Mouse (Mus musculus): ENCODE measurements around the gene Cyp27b1. TPM values are rescaled to one million over a fixed set of nuclear protein-coding genes. Genes with fewer than 3 reads are reported as not detected.

Gene Cyp27b1
- polyA plus RNA-seq (2021; fragmentation: Nextera tagmentation), result not detected in 2 replicates
- long read RNA-seq, experiment 1, result 0 reads
- long read RNA-seq, experiment 2, result 0 reads

DNA sequence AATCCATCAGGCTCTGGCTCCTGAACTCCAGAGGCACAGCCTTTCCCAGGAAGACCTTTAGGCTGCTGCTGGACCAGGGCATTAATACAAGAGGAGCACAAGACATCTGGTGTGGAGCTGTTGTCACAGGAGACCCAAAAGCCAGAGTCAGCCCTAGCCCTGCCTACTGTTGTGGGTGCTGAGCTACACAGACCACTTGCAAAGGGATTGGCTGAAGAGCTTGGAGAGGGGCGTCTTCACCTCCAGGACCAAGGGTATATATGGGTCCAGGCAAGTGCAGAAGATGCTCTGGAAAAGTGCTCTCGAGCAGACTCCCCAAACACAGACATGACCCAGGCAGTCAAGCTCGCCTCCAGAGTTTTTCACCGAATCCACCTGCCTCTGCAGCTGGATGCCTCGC, at the start of gene Cyp27b1:
Gene Cyp27b1 (plus strand): TSS at position 297 of the 400 bp plus-strand sequence.

DNA sequence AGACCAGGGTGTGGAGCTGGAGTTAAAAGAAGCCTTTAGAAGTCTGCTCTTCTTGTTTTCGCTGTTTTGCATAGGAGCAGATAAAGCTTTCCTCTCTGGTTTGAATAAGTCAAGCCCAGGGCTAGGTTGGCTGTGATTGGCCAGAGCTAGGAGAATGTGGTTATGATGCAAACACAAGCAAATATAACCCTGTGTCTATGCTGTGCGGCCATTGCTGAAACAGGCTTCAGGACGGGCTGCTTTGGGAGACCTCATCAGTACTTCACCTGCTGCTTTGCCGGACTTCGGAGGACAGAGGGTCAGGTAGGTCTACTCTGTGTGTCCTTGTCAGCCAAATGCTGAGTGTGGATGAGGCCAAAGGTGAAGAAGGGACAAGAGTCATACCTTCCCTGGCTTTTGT, 47.5 kb upstream of the Cyp27b1 start, which contains the start of gene Avil:
Gene Avil (plus strand): TSS at position 181 of the 400 bp plus-strand sequence.

DNA sequence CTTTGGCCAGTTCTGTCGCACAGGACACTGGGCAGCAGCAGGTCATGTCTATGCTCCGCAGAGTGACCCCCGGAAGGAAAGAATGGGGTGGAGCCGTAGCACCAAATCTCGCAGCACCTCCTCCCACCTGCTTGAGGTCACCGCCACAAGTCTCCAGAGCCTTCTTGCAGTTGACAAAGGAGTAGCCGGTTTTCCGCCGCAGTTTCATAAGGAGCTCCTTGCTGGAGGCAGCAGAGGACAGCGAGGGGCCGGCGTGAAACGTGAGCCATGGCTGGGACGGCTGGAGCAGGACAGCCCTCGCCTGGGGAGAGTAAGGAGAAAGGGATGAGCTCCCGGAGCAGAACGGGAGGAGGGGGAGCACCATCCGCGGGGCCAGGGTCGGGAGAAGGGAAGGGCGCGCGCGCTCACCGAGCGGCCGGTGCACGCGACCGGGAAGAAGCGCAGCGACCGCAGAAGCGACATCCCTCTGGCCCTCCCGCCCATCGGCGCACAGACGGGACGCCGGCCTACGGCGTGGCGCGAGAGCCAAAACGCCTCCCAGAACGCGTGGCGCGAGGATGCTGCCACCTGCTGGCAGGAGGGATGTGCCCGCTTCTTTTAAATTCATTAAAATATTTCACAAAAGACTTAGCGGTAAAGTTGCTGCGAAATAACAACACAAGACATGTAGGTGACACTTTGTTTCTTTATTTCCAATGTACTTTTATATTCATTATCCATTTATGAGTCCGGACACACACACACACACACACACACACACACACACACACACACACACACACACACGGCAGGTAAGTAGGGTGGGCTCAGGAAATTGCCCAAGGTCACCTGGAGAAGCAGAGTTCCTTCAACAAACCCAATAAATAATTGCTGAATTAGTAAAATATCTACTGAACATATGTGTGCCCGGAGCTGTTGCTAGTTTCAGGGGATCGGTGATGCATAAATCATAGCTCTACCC, 17.4 kb upstream of the Cyp27b1 start, which contains the start of gene Tsfm:
Gene Tsfm (minus strand): TSS at position 505 of the 961 bp plus-strand sequence.

DNA sequence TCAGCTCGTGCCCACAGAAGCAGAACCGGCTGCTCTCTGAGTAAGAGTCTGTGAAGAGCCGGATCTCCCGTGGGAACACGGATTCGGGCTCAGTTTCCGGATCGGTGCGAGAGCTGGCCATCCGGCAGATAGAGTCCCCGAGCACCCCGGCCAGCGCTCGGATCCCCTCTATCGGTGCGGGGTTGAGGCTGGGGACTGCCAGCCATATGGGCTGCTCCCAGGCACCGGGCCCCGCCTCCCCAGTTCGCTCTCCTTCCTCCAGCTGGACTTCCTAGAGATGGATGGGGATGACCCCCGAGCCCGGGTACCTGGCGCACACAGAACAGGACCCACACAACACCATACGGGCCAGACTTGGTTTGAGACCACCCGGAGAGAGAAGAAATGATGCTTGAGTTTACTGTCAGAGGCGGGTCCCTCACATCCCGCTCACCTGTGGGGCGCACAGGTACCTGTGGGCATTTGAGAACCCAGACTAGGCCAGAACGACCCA, 6.7 kb upstream of the Cyp27b1 start, which contains the start of the genes Mettl1 and Eef1akmt3:
Gene Mettl1 (plus strand): TSS at position 141 of the 493 bp plus-strand sequence.
Gene Eef1akmt3 (minus strand): TSS at position 240 of the 493 bp plus-strand sequence.

DNA sequence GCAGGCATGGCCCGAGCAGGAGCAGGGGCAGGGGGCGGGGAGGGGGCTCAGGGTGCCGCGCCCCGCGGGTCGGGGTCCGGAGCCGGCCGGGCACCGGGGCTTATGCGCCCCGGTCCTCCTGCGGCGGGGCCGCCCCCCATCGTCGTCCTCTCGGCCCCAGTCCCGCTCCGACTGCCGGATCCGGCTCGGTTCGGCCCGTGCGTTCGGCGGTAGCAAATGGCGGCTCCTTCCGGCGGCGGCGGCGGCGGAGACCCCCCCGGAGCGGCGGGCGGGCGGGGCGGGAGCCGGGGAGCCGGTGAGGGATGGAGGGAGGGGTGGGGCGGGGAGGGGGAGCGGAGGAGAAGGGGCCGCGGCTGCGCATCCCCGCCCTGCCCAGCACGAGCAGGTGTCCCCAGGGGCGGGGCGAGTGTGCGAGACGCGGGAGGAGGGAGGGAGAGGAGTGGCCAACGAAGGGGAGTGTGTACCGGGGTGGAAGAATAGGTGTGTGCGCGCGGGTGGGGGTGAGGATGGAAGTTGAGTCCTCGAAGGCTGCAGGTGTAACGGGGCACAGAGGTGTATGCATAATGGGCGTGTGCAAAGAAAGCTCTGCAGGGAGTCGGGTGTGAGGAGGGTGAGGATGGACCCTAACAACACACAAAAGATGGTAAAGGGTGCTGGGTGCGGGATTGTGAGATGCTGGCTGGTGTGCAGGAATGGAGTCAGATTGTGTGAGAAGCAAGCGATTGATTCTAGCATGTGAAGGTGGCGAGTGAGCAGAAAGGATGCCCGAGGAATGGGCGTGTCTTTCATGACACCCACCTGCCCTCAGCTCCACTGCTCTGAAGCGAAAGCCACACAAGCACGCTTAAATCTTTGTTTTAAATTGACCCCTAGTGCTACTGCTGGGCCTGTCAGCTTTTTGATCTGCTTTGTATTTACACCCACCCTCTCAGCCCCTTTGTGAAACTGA, 12.2 kb downstream of the Cyp27b1 start, which contains the start of gene March9:
Gene March9 (minus strand): TSS at position 217 of the 949 bp plus-strand sequence.

DNA sequence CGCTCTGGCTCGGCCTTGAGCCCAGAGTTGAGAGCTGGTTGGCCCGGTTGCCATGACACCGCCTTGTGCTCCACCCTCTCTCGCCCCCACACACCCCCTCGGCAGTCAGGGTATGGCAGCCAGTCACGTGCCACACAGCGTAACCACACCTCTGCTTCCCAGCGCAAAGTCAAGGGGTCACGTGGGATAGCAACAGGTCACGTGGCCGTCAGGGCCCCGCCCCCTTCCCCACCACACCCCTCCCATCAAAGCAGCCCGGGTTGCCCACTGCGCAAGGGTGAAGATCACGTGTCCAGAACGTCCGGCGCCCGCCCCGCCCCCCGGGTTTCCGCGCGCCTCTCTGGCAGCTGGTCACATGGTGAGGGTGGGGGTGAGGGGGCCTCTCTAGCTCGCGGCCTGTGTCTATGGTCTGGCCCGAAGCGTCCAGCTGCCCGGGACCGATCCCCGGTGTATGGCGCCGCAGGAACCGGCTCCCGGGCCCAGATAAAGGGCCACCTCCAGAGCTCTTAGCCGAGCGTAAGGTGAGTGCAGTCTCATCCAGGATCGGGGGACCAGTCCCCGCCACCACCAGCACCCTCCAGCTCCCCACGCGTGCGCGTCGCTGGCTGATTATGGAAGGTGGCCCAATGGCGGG, 15.3 kb downstream of the Cyp27b1 start, which contains the start of gene Cdk4:
Gene Cdk4 (plus strand): TSS at position 296 of the 634 bp plus-strand sequence.

DNA sequence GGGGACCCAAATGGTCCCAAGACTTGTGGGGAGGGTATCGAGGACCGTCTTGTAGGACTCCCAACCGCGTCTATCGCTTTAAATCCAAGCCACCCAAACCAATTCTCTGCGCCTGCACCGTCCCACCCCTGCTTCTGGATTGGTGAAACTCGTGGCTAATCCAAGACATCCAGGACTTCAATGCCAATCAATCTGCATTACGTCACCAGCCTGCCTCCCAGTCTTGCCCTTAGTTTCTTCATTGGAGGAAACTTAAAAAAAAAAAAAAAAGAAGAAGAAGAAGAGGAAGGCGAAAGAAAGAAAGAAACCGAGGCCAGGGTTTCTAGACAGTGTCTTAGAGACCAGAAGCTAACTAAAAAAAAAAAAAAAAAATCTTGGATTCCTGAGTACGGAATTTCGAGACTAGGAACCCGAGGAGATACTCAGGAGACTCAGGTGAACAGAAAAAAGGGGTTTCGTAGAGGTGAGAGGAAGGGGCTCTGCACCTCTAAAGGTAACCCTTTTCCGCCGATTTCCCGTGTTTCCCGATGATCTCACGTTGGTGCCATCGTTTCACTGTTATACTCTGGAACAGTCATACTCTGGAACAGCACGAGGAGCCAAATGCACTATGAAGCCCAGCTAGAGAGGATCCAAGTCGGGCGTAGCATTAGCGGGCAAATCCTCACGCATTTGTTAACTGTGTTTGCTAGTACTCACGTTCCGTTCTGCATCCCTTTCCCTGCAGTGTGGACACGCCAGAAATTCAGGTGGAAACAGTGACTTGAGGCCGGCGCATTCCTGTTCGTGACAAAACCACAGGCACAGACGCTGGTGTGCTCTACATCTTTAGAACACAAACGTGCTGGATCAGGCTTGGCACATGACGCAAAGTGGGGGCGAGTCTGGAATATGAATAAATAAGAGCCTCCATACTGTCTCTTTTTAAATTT, 22.4 kb downstream of the Cyp27b1 start, which contains the start of gene Tspan31:
Gene Tspan31 (minus strand): TSS at position 75 of the 932 bp plus-strand sequence.

DNA sequence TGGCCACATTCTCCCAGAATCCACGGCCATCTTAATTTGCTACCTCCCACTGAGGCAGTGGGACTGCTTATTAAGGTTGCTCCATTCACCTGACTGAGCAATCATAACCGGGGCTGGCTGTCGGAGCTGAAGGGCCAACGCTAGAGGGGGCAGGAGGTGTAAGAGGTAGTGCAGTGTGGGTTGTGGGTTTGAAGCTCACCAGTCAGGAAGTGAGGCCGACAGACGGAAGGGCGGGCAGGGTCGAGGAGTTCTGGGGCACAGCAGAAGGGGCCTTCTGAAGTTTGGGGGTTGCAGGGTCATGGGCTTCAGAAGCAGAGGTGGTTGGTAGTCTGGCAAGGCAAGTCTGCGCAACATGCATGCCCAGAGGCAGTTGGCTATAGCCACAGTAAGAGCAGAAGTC, 27.0 kb downstream of the Cyp27b1 start, which contains the start of gene Agap2:
Gene Agap2 (plus strand): TSS at position 205 of the 400 bp plus-strand sequence.

Other genes with a start within 250 kb of the Cyp27b1 start
- gene Atp23, start 146.9 kb upstream of the Cyp27b1 start, polyA plus RNA-seq (2021; fragmentation: Nextera tagmentation), result 23.1 and 27.3 TPM in 2 replicates
- 8.6 and 15.8 TPM in 2 replicates for gene Ctdsp2, start 69.5 kb upstream of the Cyp27b1 start, polyA plus RNA-seq (2021; fragmentation: Nextera tagmentation)
- 0.05 TPM in 1 of 2 replicates, not detected in the other for gene Avil, start 47.5 kb upstream of the Cyp27b1 start, polyA plus RNA-seq (2021; fragmentation: Nextera tagmentation)
- gene Tsfm, start 17.4 kb upstream of the Cyp27b1 start, polyA plus RNA-seq (2021; fragmentation: Nextera tagmentation), result 50.5 and 52.0 TPM in 2 replicates
- gene Mettl1, start 6.8 kb upstream of the Cyp27b1 start, polyA plus RNA-seq (2021; fragmentation: Nextera tagmentation), result 6.7 and 16.5 TPM in 2 replicates
- gene Eef1akmt3, start 6.7 kb upstream of the Cyp27b1 start, polyA plus RNA-seq (2021; fragmentation: Nextera tagmentation), result 0.05 TPM in 1 of 2 replicates, not detected in the other
- 1.1 and 1.2 TPM in 2 replicates for gene March9, start 11.9 kb downstream of the Cyp27b1 start, polyA plus RNA-seq (2021; fragmentation: Nextera tagmentation)
- gene Cdk4, start 15.3 kb downstream of the Cyp27b1 start, polyA plus RNA-seq (2021; fragmentation: Nextera tagmentation), result 86.2 and 95.5 TPM in 2 replicates
- gene Tspan31, start 22.0 kb downstream of the Cyp27b1 start, polyA plus RNA-seq (2021; fragmentation: Nextera tagmentation), result 50.4 and 61.0 TPM in 2 replicates
- 17.8 and 20.2 TPM in 2 replicates for gene Agap2, start 27.0 kb downstream of the Cyp27b1 start, polyA plus RNA-seq (2021; fragmentation: Nextera tagmentation)
- gene Os9, start 72.9 kb downstream of the Cyp27b1 start, polyA plus RNA-seq (2021; fragmentation: Nextera tagmentation), result 32.8 and 45.7 TPM in 2 replicates
- gene B4galnt1, start 117.0 kb downstream of the Cyp27b1 start, polyA plus RNA-seq (2021; fragmentation: Nextera tagmentation), result 76.6 and 91.6 TPM in 2 replicates
- gene Slc26a10, start 132.4 kb downstream of the Cyp27b1 start, polyA plus RNA-seq (2021; fragmentation: Nextera tagmentation), result 0.97 and 1.3 TPM in 2 replicates
- 20.2 and 22.6 TPM in 2 replicates for gene Arhgef25, start 141.8 kb downstream of the Cyp27b1 start, polyA plus RNA-seq (2021; fragmentation: Nextera tagmentation)
- 6.7 and 58.5 TPM in 2 replicates for gene Dtx3, start 147.5 kb downstream of the Cyp27b1 start, polyA plus RNA-seq (2021; fragmentation: Nextera tagmentation)
- gene Pip4k2c, start 163.3 kb downstream of the Cyp27b1 start, polyA plus RNA-seq (2021; fragmentation: Nextera tagmentation), result 77.0 and 83.0 TPM in 2 replicates
- gene Kif5a, start 215.1 kb downstream of the Cyp27b1 start, polyA plus RNA-seq (2021; fragmentation: Nextera tagmentation), result 301 and 323 TPM in 2 replicates
- 277 and 299 TPM in 2 replicates for gene Dctn2, start 218.1 kb downstream of the Cyp27b1 start, polyA plus RNA-seq (2021; fragmentation: Nextera tagmentation)
- gene Mbd6, start 240.8 kb downstream of the Cyp27b1 start, polyA plus RNA-seq (2021; fragmentation: Nextera tagmentation), result 1.5 and 8.9 TPM in 2 replicates

Data from left cerebral cortex, adult 6 months (tissue).